Mouse (Mus musculus): ENCODE data around the gene Kcnj10. TPM values are rescaled to one million over a fixed set of nuclear protein-coding genes. Genes with fewer than 3 reads are reported as not detected.

The Kcnj10 gene
- polyA plus RNA-seq (2012; rRNA removed), result 0.06 TPM in 2 replicates

- H3K27ac ChIP-seq (ENCODE audit: control insufficient read depth, insufficient read depth, low read depth, low read length), result no peak within 1 kb of the TSS
- H3K36me3 ChIP-seq (ENCODE audit: control insufficient read depth, insufficient read depth, low read length), result no peaks in the 10 kb centered on the region
- H3K27me3 ChIP-seq (ENCODE audit: control insufficient read depth, insufficient read depth, low read length), result peaks cover 3% of the 10 kb centered on the region; the same call in 1 of the 2 replicates
- H3K4me1 ChIP-seq (ENCODE audit: control insufficient read depth, insufficient read depth, low read length), result peaks cover 5% of the 10 kb centered on the region
- peak within 1 kb of the TSS; percentile 61 for H3K4me3 ChIP-seq (ENCODE audit: control insufficient read depth, low read depth, low read length)
- no peak for TF ChIP-seq CTCF (IDR thresholded peaks at IDR 0.05; ENCODE audit: control insufficient read depth, insufficient read depth, insufficient replicate concordance, low read depth, low read length)
- TF ChIP-seq POLR2A (IDR thresholded peaks at IDR 0.05; ENCODE audit: control insufficient read depth, low read depth, low read length), result no peak
Measured at GRCm38 (mm10) chr1:172340729-172341321, at the start of gene Kcnj10. Gene Kcnj10 (plus strand): TSS chr1:172341210.

GRCm38 (mm10) chr1:172292880-172293279, 48.1 kb upstream of the Kcnj10 start:
- H3K27me3 ChIP-seq (ENCODE audit: control insufficient read depth, insufficient read depth, low read length), result no peaks in the 10 kb centered on the region
- TF ChIP-seq CTCF (IDR thresholded peaks at IDR 0.05; ENCODE audit: control insufficient read depth, insufficient read depth, insufficient replicate concordance, low read depth, low read length) (no peak), POLR2A (IDR thresholded peaks at IDR 0.05; ENCODE audit: control insufficient read depth, low read depth, low read length) (no peak)
- H3K36me3 ChIP-seq (ENCODE audit: control insufficient read depth, insufficient read depth, low read length), result no peaks in the 10 kb centered on the region
- H3K27ac ChIP-seq (ENCODE audit: control insufficient read depth, insufficient read depth, low read depth, low read length), result no peak overlapping the region
- H3K4me1 ChIP-seq (ENCODE audit: control insufficient read depth, insufficient read depth, low read length), result no peaks in the 10 kb centered on the region
- H3K4me3 ChIP-seq (ENCODE audit: control insufficient read depth, low read depth, low read length), result no peak overlapping the region

- H3K4me1 ChIP-seq (ENCODE audit: control insufficient read depth, insufficient read depth, low read length), result no peaks in the 10 kb centered on the region; the same call in 1 of the 2 replicates
- no peak overlapping the region for H3K27ac ChIP-seq (ENCODE audit: control insufficient read depth, insufficient read depth, low read depth, low read length)
- H3K4me3 ChIP-seq (ENCODE audit: control insufficient read depth, low read depth, low read length), result no peak overlapping the region
- TF ChIP-seq CTCF (IDR thresholded peaks at IDR 0.05; ENCODE audit: control insufficient read depth, insufficient read depth, insufficient replicate concordance, low read depth, low read length), result no peak
- TF ChIP-seq POLR2A (IDR thresholded peaks at IDR 0.05; ENCODE audit: control insufficient read depth, low read depth, low read length), result no peak
- no peaks in the 10 kb centered on the region for H3K36me3 ChIP-seq (ENCODE audit: control insufficient read depth, insufficient read depth, low read length)
- no peaks in the 10 kb centered on the region for H3K27me3 ChIP-seq (ENCODE audit: control insufficient read depth, insufficient read depth, low read length)
Measured at GRCm38 (mm10) chr1:172293449-172293848, 47.6 kb upstream of the Kcnj10 start.

GRCm38 (mm10) chr1:172295751-172296197, 45.2 kb upstream of the Kcnj10 start:
- peaks cover 3% of the 10 kb centered on the region for H3K4me1 ChIP-seq (ENCODE audit: control insufficient read depth, insufficient read depth, low read length)
- H3K36me3 ChIP-seq (ENCODE audit: control insufficient read depth, insufficient read depth, low read length), result no peaks in the 10 kb centered on the region
- no peak for TF ChIP-seq CTCF (IDR thresholded peaks at IDR 0.05; ENCODE audit: control insufficient read depth, insufficient read depth, insufficient replicate concordance, low read depth, low read length)
- no peak for TF ChIP-seq POLR2A (IDR thresholded peaks at IDR 0.05; ENCODE audit: control insufficient read depth, low read depth, low read length)
- H3K27ac ChIP-seq (ENCODE audit: control insufficient read depth, insufficient read depth, low read depth, low read length), result peak overlapping the region; percentile 91
- H3K4me3 ChIP-seq (ENCODE audit: control insufficient read depth, low read depth, low read length), result peak overlapping the region; percentile 49
- no peaks in the 10 kb centered on the region for H3K27me3 ChIP-seq (ENCODE audit: control insufficient read depth, insufficient read depth, low read length)

- H3K27me3 ChIP-seq (ENCODE audit: control insufficient read depth, insufficient read depth, low read length), result no peaks in the 10 kb centered on the region
- H3K27ac ChIP-seq (ENCODE audit: control insufficient read depth, insufficient read depth, low read depth, low read length), result peak overlapping the region; percentile 91
- peaks cover 3% of the 10 kb centered on the region for H3K4me1 ChIP-seq (ENCODE audit: control insufficient read depth, insufficient read depth, low read length)
- H3K4me3 ChIP-seq (ENCODE audit: control insufficient read depth, low read depth, low read length), result peak overlapping the region; percentile 71
- H3K36me3 ChIP-seq (ENCODE audit: control insufficient read depth, insufficient read depth, low read length), result no peaks in the 10 kb centered on the region
- no peak for TF ChIP-seq CTCF (IDR thresholded peaks at IDR 0.05; ENCODE audit: control insufficient read depth, insufficient read depth, insufficient replicate concordance, low read depth, low read length)
Measured at GRCm38 (mm10) chr1:172296816-172297510, 44.0 kb upstream of the Kcnj10 start.

- Histone ChIP-seq H3K4me3 (ENCODE audit: control insufficient read depth, low read depth, low read length) (peak within 1 kb of the TSS; percentile 71), H3K4me1 (ENCODE audit: control insufficient read depth, insufficient read depth, low read length) (peaks cover 3% of the 10 kb centered on the region), H3K27ac (ENCODE audit: control insufficient read depth, insufficient read depth, low read depth, low read length) (peak within 1 kb of the TSS; percentile 91), H3K27me3 (ENCODE audit: control insufficient read depth, insufficient read depth, low read length) (no peaks in the 10 kb centered on the region), H3K36me3 (ENCODE audit: control insufficient read depth, insufficient read depth, low read length) (no peaks in the 10 kb centered on the region)
- TF ChIP-seq POLR2A (IDR thresholded peaks at IDR 0.05; ENCODE audit: control insufficient read depth, low read depth, low read length) (peak; percentile 53; the same call in 1 of the 2 replicates), CTCF (IDR thresholded peaks at IDR 0.05; ENCODE audit: control insufficient read depth, insufficient read depth, insufficient replicate concordance, low read depth, low read length) (no peak)
Measured at GRCm38 (mm10) chr1:172297611-172298537, 43.1 kb upstream of the Kcnj10 start, which contains the start of gene Atp1a2. Gene Atp1a2 (minus strand): TSS chr1:172298064.

- Histone ChIP-seq H3K4me1 (ENCODE audit: control insufficient read depth, insufficient read depth, low read length) (peaks cover 3% of the 10 kb centered on the region), H3K4me3 (ENCODE audit: control insufficient read depth, low read depth, low read length) (no peak overlapping the region), H3K27me3 (ENCODE audit: control insufficient read depth, insufficient read depth, low read length) (no peaks in the 10 kb centered on the region), H3K36me3 (ENCODE audit: control insufficient read depth, insufficient read depth, low read length) (no peaks in the 10 kb centered on the region), H3K27ac (ENCODE audit: control insufficient read depth, insufficient read depth, low read depth, low read length) (peak overlapping the region; percentile 75)
- no peak for TF ChIP-seq CTCF (IDR thresholded peaks at IDR 0.05; ENCODE audit: control insufficient read depth, insufficient read depth, insufficient replicate concordance, low read depth, low read length)
- no peak for TF ChIP-seq POLR2A (IDR thresholded peaks at IDR 0.05; ENCODE audit: control insufficient read depth, low read depth, low read length)
Measured at GRCm38 (mm10) chr1:172299528-172299927, 41.5 kb upstream of the Kcnj10 start.
